Mouse (Mus musculus): ENCODE results near the gene Olfr198.
"Not testable (repeated sequence)": the region's sequence is repeated elsewhere in the genome, so short reads cannot be mapped to it uniquely, and the experiment has no call there.

Olfr198 gene

GRCm38 (mm10) chr16:59203433-59203832 is at the start of gene Olfr198:
Gene Olfr198, minus strand, starts transcription at chr16:59203533.
- in situ Hi-C loops (cut with MboI, MseI): not testable (repeated sequence)

DNA sequence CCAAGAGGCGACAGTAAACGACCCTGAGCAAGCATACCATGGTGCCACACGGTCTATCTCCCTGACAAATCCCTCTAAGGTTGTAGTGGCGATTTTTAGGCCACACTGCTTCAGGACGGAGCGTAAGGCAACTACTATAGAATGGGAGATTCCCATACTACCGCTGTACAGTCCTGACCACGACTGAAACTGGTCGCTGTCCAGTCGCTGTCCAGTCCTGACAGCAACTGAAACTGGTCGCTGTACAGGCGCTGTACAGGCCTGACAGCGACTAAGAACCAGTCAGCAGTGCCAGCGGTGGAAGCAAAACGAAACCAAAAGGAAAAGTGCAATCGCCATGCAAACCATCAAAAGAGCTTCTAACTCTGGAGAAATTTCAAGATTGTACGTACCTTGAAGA is 46.4 kb upstream of the Olfr198 start:
- in situ Hi-C loops (cut with MboI, MseI): no loop called here

DNA sequence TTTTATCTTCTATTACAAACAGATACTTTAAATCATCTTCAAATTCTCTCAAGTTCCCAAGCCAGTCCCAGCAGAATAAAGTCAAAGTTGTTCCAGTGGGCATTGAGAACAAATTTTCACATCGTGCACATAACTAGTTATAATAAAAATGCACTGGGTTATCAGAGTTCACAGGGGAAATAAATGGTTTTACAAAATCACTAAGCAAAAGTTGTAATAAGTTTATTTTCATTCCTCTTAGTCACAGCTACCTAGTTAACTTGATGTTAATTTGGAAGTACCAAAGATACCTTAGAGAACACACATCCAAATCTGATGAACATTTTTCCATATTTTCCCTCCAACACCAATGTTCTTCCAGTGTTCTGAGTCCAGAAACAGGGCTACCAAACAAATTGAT is 16.3 kb upstream of the Olfr198 start, which contains the start of gene Olfr199:
Olfr199 (minus strand) TSS at position 101 of the 400 bp plus-strand sequence.
- in situ Hi-C loops (cut with MboI, MseI): not testable (repeated sequence)

- in situ Hi-C loops (cut with MboI, MseI): not testable (repeated sequence)
Observed at GRCm38 (mm10) chr16:59217861-59218260, 14.5 kb upstream of the Olfr198 start.

DNA sequence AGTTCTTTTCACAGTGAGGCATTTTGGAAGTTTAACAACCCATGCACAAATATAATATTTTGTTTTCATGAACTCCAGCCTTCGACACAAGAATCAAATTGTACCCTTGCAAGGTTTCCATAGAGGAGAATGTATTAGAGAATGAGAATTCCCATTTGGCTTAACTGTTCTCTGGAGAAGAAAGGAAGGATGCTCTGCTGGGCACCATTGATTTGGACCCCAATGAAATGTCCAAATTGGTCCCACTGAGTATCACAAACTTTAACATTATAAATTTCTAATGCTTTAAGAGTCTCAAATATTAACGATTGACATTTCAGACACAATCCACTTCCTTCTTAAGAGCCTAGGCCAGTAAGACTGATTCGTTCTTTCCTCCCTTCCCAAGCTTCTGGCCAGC is 33.0 kb downstream of the Olfr198 start, which contains the start of gene Olfr196:
Olfr196 (minus strand) TSS at position 101 of the 400 bp plus-strand sequence.
- in situ Hi-C loops (cut with MboI, MseI): no loop called here

- in situ Hi-C loops (cut with MboI, MseI): no loop called here
Observed at GRCm38 (mm10) chr16:59151996-59152395, 51.3 kb downstream of the Olfr198 start.
